Mouse (Mus musculus): ENCODE results near the gene Tcp11l2. TPM values are rescaled to one million over a fixed set of nuclear protein-coding genes. Genes with fewer than 3 reads are reported as not detected.

Tcp11l2 gene
- total and polyA plus RNA-seq, 3 experiments: 0.81 to 4.3 TPM; not detected in 1

DNA sequence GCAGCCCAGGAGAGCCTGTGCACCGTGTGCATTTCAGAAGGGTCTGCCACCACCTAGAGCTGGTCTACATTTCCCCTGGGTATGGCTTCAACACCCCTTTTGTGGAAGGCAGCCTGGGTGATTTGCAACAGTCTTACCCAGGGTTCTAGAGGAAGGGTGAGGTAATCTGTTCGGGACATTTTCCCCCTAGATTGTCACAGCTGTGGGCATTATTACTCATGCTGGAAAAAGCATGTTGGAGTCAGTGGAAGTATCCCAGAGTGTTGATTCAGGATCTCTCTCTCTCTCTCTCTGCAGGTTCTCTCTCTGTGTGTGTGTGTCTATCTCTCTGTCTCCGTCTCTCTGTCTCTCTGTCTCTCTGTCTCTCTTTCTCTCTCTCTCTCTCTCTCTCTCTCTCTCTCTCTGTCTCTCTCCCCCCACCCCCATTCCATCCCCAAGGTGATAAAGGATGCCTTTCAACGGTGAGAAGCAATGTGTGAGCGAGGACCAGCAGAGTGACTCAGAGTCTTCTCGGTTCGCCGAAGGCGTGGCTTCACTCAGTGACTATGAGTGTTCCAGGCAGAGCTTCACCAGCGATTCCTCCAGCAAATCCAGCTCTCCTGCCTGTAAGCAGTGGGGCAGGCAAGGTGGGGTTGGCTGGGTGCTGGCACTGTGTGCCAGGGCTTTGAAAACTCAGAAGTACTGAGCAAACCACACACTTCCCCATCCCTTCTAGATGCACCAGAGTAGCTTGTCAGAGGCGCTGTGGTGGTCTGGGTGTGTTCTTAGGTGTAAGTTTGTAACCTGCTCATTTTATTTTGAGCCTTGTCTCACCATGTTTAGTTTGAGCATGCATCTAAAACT is 8.2 kb downstream of the Tcp11l2 start:
- H3K4me1 ChIP-seq (ENCODE audit: control insufficient read depth in 1 of 2, insufficient read depth in 2 of 2, low read length in 2 of 2): peaks cover 0 to 3% of the 10 kb centered on the region in 2 experiments; a peak in 2 of 4 replicates

DNA sequence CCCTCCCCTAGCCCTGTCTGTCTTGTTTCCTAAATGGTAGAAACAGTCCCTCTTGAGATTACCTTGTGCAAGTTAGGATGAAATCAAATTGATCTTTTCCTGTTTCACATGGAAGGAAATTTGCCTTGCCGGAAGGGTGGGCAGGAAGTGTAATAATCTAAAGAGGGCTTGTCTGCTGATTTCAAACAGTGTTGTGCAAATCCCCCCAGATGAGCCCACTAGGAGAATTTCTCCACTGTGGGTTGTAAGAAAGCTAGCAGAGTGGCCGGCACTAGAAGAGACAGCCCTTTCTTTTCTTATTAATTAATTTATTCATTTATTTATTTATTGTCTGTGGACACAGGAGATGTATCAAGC is 8.8 kb downstream of the Tcp11l2 start:
- H3K79me2 ChIP-seq (ENCODE audit: control insufficient read depth, insufficient read depth, low read length, poor library complexity): no peaks in the 10 kb centered on the region
- no peaks in the 10 kb centered on the region for H3K27me3 ChIP-seq (ENCODE audit: control insufficient read depth in 1 of 2, insufficient read depth in 2 of 2, low read length in 2 of 2)
- H3K9ac ChIP-seq (ENCODE audit: control insufficient read depth, low read depth, low read length, poor library complexity, severe bottlenecking): no peak overlapping the region
- H3K4me1 ChIP-seq (ENCODE audit: control insufficient read depth in 1 of 2, insufficient read depth in 2 of 2, low read length in 2 of 2): no peaks in the 10 kb centered on the region
- DNase-seq (ENCODE audit: low read depth, low spot score): no peak
- no peaks in the 10 kb centered on the region for H3K36me3 ChIP-seq (ENCODE audit: control insufficient read depth in 1 of 2, insufficient read depth in 2 of 2, low read length in 2 of 2)
- no peaks in the 10 kb centered on the region for H3K9me3 ChIP-seq (replicated peaks; ENCODE audit: insufficient read depth, low read length)
- H3K4me3 ChIP-seq (ENCODE audit: control insufficient read depth in 1 of 2, insufficient read depth in 1 of 2, low read depth in 2 of 2, low read length in 2 of 2): no peak overlapping the region
- H3K27ac ChIP-seq (ENCODE audit: control insufficient read depth, low read depth, low read length): no peak overlapping the region
- TF ChIP-seq E2F4 (IDR thresholded peaks at IDR 0.05; ENCODE audit: borderline replicate concordance, low read depth, low read length): no peak
- TF ChIP-seq RCOR1 (IDR thresholded peaks at IDR 0.05; ENCODE audit: low read depth, low read length): no peak
- no peak for TF ChIP-seq BHLHE40 (IDR thresholded peaks at IDR 0.05; ENCODE audit: borderline replicate concordance, low read depth, low read length)
- TF ChIP-seq KAT2A (conservative IDR thresholded peaks at IDR 0.05; ENCODE audit: low read depth, low read length): no peak
- TF ChIP-seq ELF1 (IDR thresholded peaks at IDR 0.05; ENCODE audit: low read depth, low read length): no peak
- no peak for TF ChIP-seq GATA1 (IDR thresholded peaks at IDR 0.05; ENCODE audit: low read depth, low read length)
- TF ChIP-seq JUND (IDR thresholded peaks at IDR 0.05; ENCODE audit: low read depth, low read length): no peak
- no peak for TF ChIP-seq MAZ (IDR thresholded peaks at IDR 0.05; ENCODE audit: low read depth, low read length)
- no peak for TF ChIP-seq MEF2A (IDR thresholded peaks at IDR 0.05; ENCODE audit: extremely low read depth, insufficient replicate concordance, low read depth, low read length, poor library complexity, severe bottlenecking)
- TF ChIP-seq ZKSCAN1 (IDR thresholded peaks at IDR 0.05; ENCODE audit: low read depth, low read length): no peak
- TF ChIP-seq CHD2 (IDR thresholded peaks at IDR 0.05; ENCODE audit: low read length): no peak
- no peak for TF ChIP-seq ETS1 (IDR thresholded peaks at IDR 0.05; ENCODE audit: low read depth, low read length)

More for the DNA sequence above, 8.2 kb downstream of the Tcp11l2 start:
- H3K27ac ChIP-seq (ENCODE audit: control insufficient read depth, low read depth, low read length): no peak overlapping the region
- H3K36me3 ChIP-seq (ENCODE audit: control insufficient read depth in 1 of 2, insufficient read depth in 2 of 2, low read length in 2 of 2): peaks cover 0 to under 1% of the 10 kb centered on the region in 2 experiments; a peak in 2 of 4 replicates
- H3K4me3 ChIP-seq (ENCODE audit: control insufficient read depth in 1 of 2, insufficient read depth in 1 of 2, low read depth in 2 of 2, low read length in 2 of 2): no peak overlapping the region
- H3K79me2 ChIP-seq (ENCODE audit: control insufficient read depth, insufficient read depth, low read length, poor library complexity): no peaks in the 10 kb centered on the region
- no peaks in the 10 kb centered on the region for H3K9me3 ChIP-seq (replicated peaks; ENCODE audit: insufficient read depth, low read length)
- no peaks in the 10 kb centered on the region for H3K27me3 ChIP-seq (ENCODE audit: control insufficient read depth in 1 of 2, insufficient read depth in 2 of 2, low read length in 2 of 2)
- peak; percentile 16 for DNase-seq (ENCODE audit: low read depth, low spot score)
- no peak overlapping the region for H3K9ac ChIP-seq (ENCODE audit: control insufficient read depth, low read depth, low read length, poor library complexity, severe bottlenecking)
- TF ChIP-seq KAT2A (conservative IDR thresholded peaks at IDR 0.05; ENCODE audit: low read depth, low read length): no peak
- no peak for TF ChIP-seq TAL1 (IDR thresholded peaks at IDR 0.05; ENCODE audit: low read length)
- TF ChIP-seq CHD2 (IDR thresholded peaks at IDR 0.05; ENCODE audit: low read length): no peak
- no peak for TF ChIP-seq SIN3A (IDR thresholded peaks at IDR 0.05; ENCODE audit: low read length)
- no peak for TF ChIP-seq ZKSCAN1 (IDR thresholded peaks at IDR 0.05; ENCODE audit: low read depth, low read length)
- no peak for TF ChIP-seq POLR2A (IDR thresholded peaks at IDR 0.05; ENCODE audit: control insufficient read depth in 1 of 2, insufficient read depth in 1 of 2, low read depth in 1 of 2, low read length in 2 of 2, poor library complexity in 1 of 2)
- no peak for TF ChIP-seq TCF12 (IDR thresholded peaks at IDR 0.05; ENCODE audit: low read depth, low read length)
- TF ChIP-seq JUND (IDR thresholded peaks at IDR 0.05; ENCODE audit: low read depth, low read length): no peak
- no peak for TF ChIP-seq HCFC1 (IDR thresholded peaks at IDR 0.05; ENCODE audit: low read depth, low read length)
- no peak for TF ChIP-seq MAFK (IDR thresholded peaks at IDR 0.05; ENCODE audit: borderline replicate concordance, low read depth, low read length)
- no peak for TF ChIP-seq BHLHE40 (IDR thresholded peaks at IDR 0.05; ENCODE audit: borderline replicate concordance, low read depth, low read length)
- TF ChIP-seq USF1 (IDR thresholded peaks at IDR 0.05; ENCODE audit: low read depth, low read length): no peak
- no peak for TF ChIP-seq RCOR1 (IDR thresholded peaks at IDR 0.05; ENCODE audit: low read depth, low read length)
- no peak for TF ChIP-seq ZMIZ1 (IDR thresholded peaks at IDR 0.05; ENCODE audit: low read depth, low read length)
- no peak for TF ChIP-seq EP300 (IDR thresholded peaks at IDR 0.05; ENCODE audit: low read depth in 1 of 2, low read length in 2 of 2)
- no peak for TF ChIP-seq TBP (IDR thresholded peaks at IDR 0.05; ENCODE audit: low read depth, low read length)
- TF ChIP-seq RAD21 (IDR thresholded peaks at IDR 0.05; ENCODE audit: low read depth, low read length): no peak

All from MEL (cell line).